Mouse (Mus musculus): ENCODE results near the gene Slc38a3. TPM values are rescaled to one million over a fixed set of nuclear protein-coding genes. Genes with fewer than 3 reads are reported as not detected.
A peak's percentile ranks its signal among the peaks of the same experiment; 100 is the strongest.

Gene Slc38a3
- total and polyA plus RNA-seq, 3 experiments: not detected

DNA sequence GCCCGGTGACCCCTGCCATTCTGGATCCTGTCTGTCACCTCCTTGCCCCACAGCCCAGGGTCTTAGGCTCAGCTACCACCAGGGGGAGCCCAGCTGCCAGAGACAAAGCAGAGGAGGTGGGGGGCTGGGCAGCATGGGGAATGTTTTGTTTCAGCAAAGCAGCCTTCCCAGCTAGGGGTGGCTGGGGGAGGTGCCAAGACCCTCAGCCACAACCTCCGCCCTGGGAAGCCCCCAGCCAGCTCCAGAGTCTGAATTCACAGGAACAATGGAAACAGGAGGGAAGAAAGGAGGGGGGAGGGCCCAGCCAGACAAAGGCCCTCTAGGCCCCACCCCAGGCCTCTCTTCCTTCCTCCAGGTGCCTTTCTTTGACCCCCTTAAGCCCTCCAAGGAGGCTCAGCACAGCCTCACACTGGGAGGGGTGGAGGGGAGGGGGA, 42.5 kb downstream of the Slc38a3 start:
- Histone ChIP-seq H3K27ac (ENCODE audit: control insufficient read depth, low read depth, low read length) (no peak overlapping the region), H3K79me2 (ENCODE audit: control insufficient read depth, insufficient read depth, low read length, poor library complexity) (peaks cover 47% of the 10 kb centered on the region), H3K4me1 (ENCODE audit: control insufficient read depth in 1 of 2, insufficient read depth in 2 of 2, low read length in 2 of 2) (peaks cover 13 to 28% of the 10 kb centered on the region in 2 experiments), H3K27me3 (ENCODE audit: control insufficient read depth in 1 of 2, insufficient read depth in 2 of 2, low read length in 2 of 2) (no peaks in the 10 kb centered on the region), H3K9me3 (replicated peaks; ENCODE audit: insufficient read depth, low read length) (no peaks in the 10 kb centered on the region), H3K36me3 (ENCODE audit: control insufficient read depth in 1 of 2, insufficient read depth in 2 of 2, low read length in 2 of 2) (peaks cover 1 to 18% of the 10 kb centered on the region in 2 experiments; a peak in 3 of 4 replicates), H3K9ac (ENCODE audit: control insufficient read depth, low read depth, low read length, poor library complexity, severe bottlenecking) (no peak overlapping the region), H3K4me3 (ENCODE audit: control insufficient read depth in 1 of 2, insufficient read depth in 1 of 2, low read depth in 2 of 2, low read length in 2 of 2) (no peak overlapping the region)
- peak; percentile 69 for DNase-seq (ENCODE audit: low read depth, low spot score)
- TF ChIP-seq TAL1 (IDR thresholded peaks at IDR 0.05; ENCODE audit: low read length) (no peak), HCFC1 (IDR thresholded peaks at IDR 0.05; ENCODE audit: low read depth, low read length) (peak; percentile 36; the same call in 1 of the 2 replicates), CHD1 (IDR thresholded peaks at IDR 0.05; ENCODE audit: low read depth, low read length) (no peak), NELFE (IDR thresholded peaks at IDR 0.05; ENCODE audit: low read depth, low read length) (no peak), GABPA (IDR thresholded peaks at IDR 0.05; ENCODE audit: low read depth, low read length) (no peak), MYC (IDR thresholded peaks at IDR 0.05; ENCODE audit: low read depth, low read length) (no peak), ZNF384 (IDR thresholded peaks at IDR 0.05; ENCODE audit: low read depth, low read length) (no peak), GATA1 (IDR thresholded peaks at IDR 0.05; ENCODE audit: low read depth, low read length) (no peak), MAX (IDR thresholded peaks at IDR 0.05; ENCODE audit: low read length) (no peak), CTCF (IDR thresholded peaks at IDR 0.05 in 2 of 3, conservative IDR thresholded peaks at IDR 0.05 in 1 of 3; ENCODE audit: control insufficient read depth in 1 of 3, insufficient read depth in 1 of 3, low read depth in 2 of 3, low read length in 3 of 3, poor library complexity in 1 of 3, severe bottlenecking in 1 of 3) (peak; percentile 72 to 91 (median 81)), RCOR1 (IDR thresholded peaks at IDR 0.05; ENCODE audit: low read depth, low read length) (no peak), POLR2AphosphoS5 (IDR thresholded peaks at IDR 0.05; ENCODE audit: borderline replicate concordance, low read depth, low read length) (no peak), MAZ (IDR thresholded peaks at IDR 0.05; ENCODE audit: low read depth, low read length) (peak; percentile 57; the same call in 1 of the 2 replicates), BHLHE40 (IDR thresholded peaks at IDR 0.05; ENCODE audit: borderline replicate concordance, low read depth, low read length) (0 out of 2 replicates have a peak, but pooled peaks have one; percentile 36), MEF2A (IDR thresholded peaks at IDR 0.05; ENCODE audit: extremely low read depth, insufficient replicate concordance, low read depth, low read length, poor library complexity, severe bottlenecking) (no peak), TCF12 (IDR thresholded peaks at IDR 0.05; ENCODE audit: low read depth, low read length) (no peak), RAD21 (IDR thresholded peaks at IDR 0.05; ENCODE audit: low read depth, low read length) (peak; percentile 27), USF1 (IDR thresholded peaks at IDR 0.05; ENCODE audit: low read depth, low read length) (no peak), ZKSCAN1 (IDR thresholded peaks at IDR 0.05; ENCODE audit: low read depth, low read length) (no peak), EP300 (IDR thresholded peaks at IDR 0.05; ENCODE audit: low read depth in 1 of 2, low read length in 2 of 2) (no peak), POLR2A (IDR thresholded peaks at IDR 0.05; ENCODE audit: control insufficient read depth in 1 of 2, insufficient read depth in 1 of 2, low read depth in 1 of 2, low read length in 2 of 2, poor library complexity in 1 of 2) (no peak), NRF1 (IDR thresholded peaks at IDR 0.05; ENCODE audit: insufficient read depth, low read depth, low read length, poor library complexity, severe bottlenecking) (no peak), TBP (IDR thresholded peaks at IDR 0.05; ENCODE audit: low read depth, low read length) (no peak), KAT2A (conservative IDR thresholded peaks at IDR 0.05; ENCODE audit: low read depth, low read length) (no peak), UBTF (IDR thresholded peaks at IDR 0.05; ENCODE audit: borderline replicate concordance, insufficient read depth, low read depth, low read length) (no peak), ZC3H11A (IDR thresholded peaks at IDR 0.05; ENCODE audit: low read depth, low read length) (no peak; the same call in 1 of the 2 replicates), E2F4 (IDR thresholded peaks at IDR 0.05; ENCODE audit: borderline replicate concordance, low read depth, low read length) (no peak), SIN3A (IDR thresholded peaks at IDR 0.05; ENCODE audit: low read length) (peak; percentile 48; the same call in 1 of the 2 replicates), MXI1 (IDR thresholded peaks at IDR 0.05; ENCODE audit: low read depth, low read length) (no peak), MYB (IDR thresholded peaks at IDR 0.05; ENCODE audit: low read depth, low read length) (no peak), SMC3 (IDR thresholded peaks at IDR 0.05; ENCODE audit: low read depth, low read length) (peak; percentile 66), ZMIZ1 (IDR thresholded peaks at IDR 0.05; ENCODE audit: low read depth, low read length) (no peak), MAFK (IDR thresholded peaks at IDR 0.05; ENCODE audit: borderline replicate concordance, low read depth, low read length) (no peak), CHD2 (IDR thresholded peaks at IDR 0.05; ENCODE audit: low read length) (peak; percentile 59), JUND (IDR thresholded peaks at IDR 0.05; ENCODE audit: low read depth, low read length) (no peak), ETS1 (IDR thresholded peaks at IDR 0.05; ENCODE audit: low read depth, low read length) (0 out of 2 replicates have a peak, but pooled peaks have one; percentile 12), POLR2AphosphoS2 (IDR thresholded peaks at IDR 0.05; ENCODE audit: low read length) (no peak), ELF1 (IDR thresholded peaks at IDR 0.05; ENCODE audit: low read depth, low read length) (no peak)

All from MEL (cell line).